Comparison of ENCODE assay signal across 18 mouse cellular contexts in genomic region chr8:95822699-95823098, GRCm38 (mm10).
"Had no signal": no experiment of that assay in that cellular context is flagged by ENCODE, and none has a peak within 500 bp of the region (broad histone marks: within the 10 kb centered on the region; RNA-seq: fewer than 3 reads in every experiment).

No protein-coding gene starts in this region.

- H3K9me3 ChIP-seq: liver, embryonic 15.5 days; midbrain, embryonic 12.5 days; neural tube, embryonic 13.5 days had no signal

- H3K4me2 ChIP-seq: liver, embryonic 11.5 days; liver, embryonic 15.5 days; lung, embryonic 14.5 days; midbrain, embryonic 12.5 days; neural tube, embryonic 13.5 days had no signal

- H3K4me1 ChIP-seq: liver, embryonic 15.5 days; midbrain, embryonic 12.5 days; neural tube, embryonic 13.5 days had no signal

- H3K36me3 ChIP-seq: liver, embryonic 15.5 days; midbrain, embryonic 12.5 days; neural tube, embryonic 13.5 days had no signal

- H3K27me3 ChIP-seq: liver, embryonic 15.5 days; midbrain, embryonic 12.5 days; neural tube, embryonic 13.5 days had no signal

- H3K9ac ChIP-seq: liver, embryonic 15.5 days; lung, embryonic 14.5 days; midbrain, embryonic 12.5 days; neural tube, embryonic 13.5 days had no signal

- H3K4me3 ChIP-seq: layer of hippocampus, adult 2 months; liver, embryonic 15.5 days; megakaryocyte, embryonic 14.5 days; midbrain, embryonic 12.5 days; neural tube, embryonic 13.5 days had no signal

- H3K27ac ChIP-seq: kidney, postnatal 0 days; layer of hippocampus, adult 2 months; liver, embryonic 15.5 days; macrophage; midbrain, embryonic 12.5 days; neural tube, embryonic 13.5 days had no signal

- ATAC-seq: midbrain, embryonic 16.5 days had no signal

- DNase-seq: kidney, adult 9 months; kidney, postnatal 4 days; lung, embryonic 14.5 days; lung, postnatal 14 days; retina, postnatal 1 day; right cerebral cortex, postnatal 4 days; spleen, adult 18-20 months; thymus, adult 18-20 months; thymus, postnatal 14 days had no signal
